Mouse (Mus musculus) naive thymus-derived CD4-positive, alpha-beta T cell, adult 2 months (primary cell): ENCODE measurements around the gene Zmynd15.
"Not testable (repeated sequence)": the region's sequence is repeated elsewhere in the genome, so short reads cannot be mapped to it uniquely, and the experiment has no call there.

Experiments used
- DNase-seq: peaks from one replicate; pipeline ENCODE4 v3.0.0-alpha.2; 2011; ENCODE audit warnings: low read depth

The Zmynd15 gene

GRCm38 (mm10) chr11:70458688-70459600, at the start of gene Zmynd15:
TSS of gene Zmynd15 (plus strand) at chr11:70459433.
- DNase-seq, result no peak

GRCm38 (mm10) chr11:70409594-70410296, 49.5 kb upstream of the Zmynd15 start, which contains the start of gene Pelp1:
TSS of gene Pelp1 (minus strand) at chr11:70410031.
- DNase-seq, result peak; percentile 91

- DNase-seq, result no peak
Observed at GRCm38 (mm10) chr11:70410297-70410643, 49.0 kb upstream of the Zmynd15 start.

- DNase-seq, result no peak
Observed at GRCm38 (mm10) chr11:70412591-70412990, 46.6 kb upstream of the Zmynd15 start.

- DNase-seq, result peak; percentile 91
Observed at GRCm38 (mm10) chr11:70413961-70414360, 45.3 kb upstream of the Zmynd15 start.

GRCm38 (mm10) chr11:70418199-70418598, 41.0 kb upstream of the Zmynd15 start:
- DNase-seq, result no peak

- no peak for DNase-seq
Observed at GRCm38 (mm10) chr11:70419486-70419885, 39.7 kb upstream of the Zmynd15 start.

GRCm38 (mm10) chr11:70426598-70426997, 32.6 kb upstream of the Zmynd15 start:
- DNase-seq, result not testable (repeated sequence)

- no peak for DNase-seq
Observed at GRCm38 (mm10) chr11:70431574-70431973, 27.7 kb upstream of the Zmynd15 start.

- peak; percentile 98 for DNase-seq
Observed at GRCm38 (mm10) chr11:70432048-70432894, 27.0 kb upstream of the Zmynd15 start, which contains the start of gene Arrb2. TSS of gene Arrb2 (plus strand) at chr11:70432635.

- peak; percentile 60 for DNase-seq
Observed at GRCm38 (mm10) chr11:70432895-70433568, 26.2 kb upstream of the Zmynd15 start.

- DNase-seq, result no peak
Observed at GRCm38 (mm10) chr11:70433569-70433943, 25.7 kb upstream of the Zmynd15 start.

- peak; percentile 58 for DNase-seq
Observed at GRCm38 (mm10) chr11:70433951-70434350, 25.3 kb upstream of the Zmynd15 start.

- DNase-seq, result peak; percentile 69
Observed at GRCm38 (mm10) chr11:70435476-70435875, 23.8 kb upstream of the Zmynd15 start.

GRCm38 (mm10) chr11:70437426-70437825, 21.8 kb upstream of the Zmynd15 start:
- DNase-seq, result peak; percentile 42

- DNase-seq, result no peak
Observed at GRCm38 (mm10) chr11:70438728-70439374, 20.4 kb upstream of the Zmynd15 start.

- no peak for DNase-seq
Observed at GRCm38 (mm10) chr11:70440637-70441036, 18.6 kb upstream of the Zmynd15 start.

- DNase-seq, result no peak
Observed at GRCm38 (mm10) chr11:70441882-70442281, 17.4 kb upstream of the Zmynd15 start.

GRCm38 (mm10) chr11:70443964-70444363, 15.3 kb upstream of the Zmynd15 start:
- DNase-seq, result no peak

- no peak for DNase-seq
Observed at GRCm38 (mm10) chr11:70444667-70445066, 14.6 kb upstream of the Zmynd15 start.

GRCm38 (mm10) chr11:70446756-70447155, 12.5 kb upstream of the Zmynd15 start:
- DNase-seq, result no peak
